Mouse (Mus musculus): ENCODE results near the gene Pfpl.

The Pfpl gene

GRCm38 (mm10) chr19:12464674-12465073 lies 37.0 kb downstream of the Pfpl start:
- no peak for DNase-seq (ENCODE audit: low spot score)

GRCm38 (mm10) chr19:12465530-12466144 lies 37.9 kb downstream of the Pfpl start:
- DNase-seq (ENCODE audit: low spot score): no peak

- DNase-seq (ENCODE audit: low spot score): no peak
Observed at GRCm38 (mm10) chr19:12466204-12466603, 38.5 kb downstream of the Pfpl start.

- no peak for DNase-seq (ENCODE audit: low spot score)
Observed at GRCm38 (mm10) chr19:12467436-12467835, 39.7 kb downstream of the Pfpl start.

GRCm38 (mm10) chr19:12471866-12472265 lies 44.2 kb downstream of the Pfpl start:
- DNase-seq (ENCODE audit: low spot score): no peak

- DNase-seq (ENCODE audit: low spot score): no peak
Observed at GRCm38 (mm10) chr19:12472381-12472976, 44.8 kb downstream of the Pfpl start.

- DNase-seq (ENCODE audit: low spot score): no peak
Observed at GRCm38 (mm10) chr19:12473201-12473641, 45.5 kb downstream of the Pfpl start.

- DNase-seq (ENCODE audit: low spot score): no peak
Observed at GRCm38 (mm10) chr19:12473951-12474350, 46.2 kb downstream of the Pfpl start.

- DNase-seq (ENCODE audit: low spot score): peak; percentile 91
Observed at GRCm38 (mm10) chr19:12475380-12476250, 47.9 kb downstream of the Pfpl start.

- peak; percentile 37 for DNase-seq (ENCODE audit: low spot score)
Observed at GRCm38 (mm10) chr19:12476721-12477270, 49.1 kb downstream of the Pfpl start.

GRCm38 (mm10) chr19:12478369-12478768 lies 50.7 kb downstream of the Pfpl start:
- DNase-seq (ENCODE audit: low spot score): no peak

All from ovary, adult 18-20 months (tissue).